Mouse (Mus musculus): Measurements from ENCODE around the gene Pfkfb1.

Gene Pfkfb1

GRCm38 (mm10) chrX:150677505-150677904 is 89.5 kb downstream of the Pfkfb1 start:
- DNase-seq (ENCODE audit: low spot score), result no peak

Measured in ovary, adult 18-20 months (tissue).